Mouse (Mus musculus): ENCODE measurements at regions not wholly inside any gene's neighbourhood (a gene's known extent, or its start where the extent isn't known, plus 50 kb on each side); places are given as distances from the start of the nearest gene placed in this dataset.

DNA sequence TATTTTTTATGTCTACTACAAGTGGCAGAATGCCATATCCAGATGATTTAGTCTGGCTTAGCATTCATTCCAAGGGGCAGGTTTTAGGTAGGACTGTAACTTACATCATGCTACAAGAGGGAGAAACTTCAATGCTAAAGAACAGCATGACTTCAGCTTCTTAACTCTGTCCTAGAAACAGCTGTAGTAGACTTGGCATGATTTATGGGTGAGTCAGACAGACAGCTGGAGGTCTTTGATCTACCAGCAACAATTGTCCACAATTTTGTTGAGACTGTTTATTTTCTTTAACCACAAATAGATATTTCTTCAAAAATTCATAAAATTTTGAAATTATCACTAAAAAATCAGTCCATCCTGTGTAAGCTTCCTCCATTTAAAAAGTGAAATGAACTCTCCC, 781.7 kb upstream of the Man1a start:
- TF ChIP-seq CTCF (IDR thresholded peaks at IDR 0.05; ENCODE audit: borderline replicate concordance, insufficient read depth, low read depth, low read length) (no peak), POLR2A (IDR thresholded peaks at IDR 0.05; ENCODE audit: borderline replicate concordance, insufficient read depth, low read length) (no peak)

GRCm38 (mm10) chr10:54841591-54841990, 765.2 kb upstream of the Man1a start:
- no peak for TF ChIP-seq POLR2A (IDR thresholded peaks at IDR 0.05; ENCODE audit: borderline replicate concordance, insufficient read depth, low read length)
- TF ChIP-seq CTCF (IDR thresholded peaks at IDR 0.05; ENCODE audit: borderline replicate concordance, insufficient read depth, low read depth, low read length) = no peak
- H3K4me1 ChIP-seq (ENCODE audit: control insufficient read depth, insufficient read depth, low read length) = no peaks in the 10 kb centered on the region
- no peaks in the 10 kb centered on the region for H3K27me3 ChIP-seq (ENCODE audit: control insufficient read depth, insufficient read depth, low read length)
- no peak overlapping the region for H3K4me3 ChIP-seq (replicated peaks; ENCODE audit: insufficient read depth, low read depth, low read length)
- WGBS = 93% methylated on average over 2 of the region's 2 CpGs
- DNase-seq = no peak
- no peak overlapping the region for H3K27ac ChIP-seq (ENCODE audit: insufficient read depth, low read length)

More for the DNA sequence above, 781.7 kb upstream of the Man1a start:
- Histone ChIP-seq H3K27me3 (ENCODE audit: control insufficient read depth, insufficient read depth, low read length) (no peaks in the 10 kb centered on the region), H3K27ac (ENCODE audit: insufficient read depth, low read length) (no peak overlapping the region), H3K4me1 (ENCODE audit: control insufficient read depth, insufficient read depth, low read length) (no peaks in the 10 kb centered on the region), H3K4me3 (replicated peaks; ENCODE audit: insufficient read depth, low read depth, low read length) (no peak overlapping the region)
- DNase-seq = no peak

DNA sequence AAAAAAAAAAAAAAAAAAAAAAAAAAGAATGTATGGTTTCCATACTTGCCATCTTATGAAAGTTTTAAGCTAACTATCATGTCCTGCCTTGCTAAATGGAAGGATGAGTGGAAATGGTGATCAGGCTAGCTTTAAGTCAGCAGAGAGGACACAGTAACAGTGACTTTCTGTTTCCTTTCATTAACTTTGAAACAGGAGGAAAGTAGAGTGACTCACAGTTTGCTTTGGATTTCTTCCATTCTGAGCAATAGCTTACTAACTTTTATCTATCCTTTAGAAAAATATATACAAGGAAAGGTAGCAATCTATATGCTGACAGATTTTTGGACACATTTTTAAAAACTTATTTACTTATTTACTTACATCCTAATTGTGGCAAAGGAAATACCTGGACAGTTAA, 762.6 kb upstream of the Man1a start:
- Histone ChIP-seq H3K4me1 (ENCODE audit: control insufficient read depth, insufficient read depth, low read length) (no peaks in the 10 kb centered on the region), H3K4me3 (replicated peaks; ENCODE audit: insufficient read depth, low read depth, low read length) (no peak overlapping the region), H3K27me3 (ENCODE audit: control insufficient read depth, insufficient read depth, low read length) (no peaks in the 10 kb centered on the region), H3K27ac (ENCODE audit: insufficient read depth, low read length) (no peak overlapping the region)
- DNase-seq = no peak
- TF ChIP-seq POLR2A (IDR thresholded peaks at IDR 0.05; ENCODE audit: borderline replicate concordance, insufficient read depth, low read length) (no peak), CTCF (IDR thresholded peaks at IDR 0.05; ENCODE audit: borderline replicate concordance, insufficient read depth, low read depth, low read length) (no peak)

DNA sequence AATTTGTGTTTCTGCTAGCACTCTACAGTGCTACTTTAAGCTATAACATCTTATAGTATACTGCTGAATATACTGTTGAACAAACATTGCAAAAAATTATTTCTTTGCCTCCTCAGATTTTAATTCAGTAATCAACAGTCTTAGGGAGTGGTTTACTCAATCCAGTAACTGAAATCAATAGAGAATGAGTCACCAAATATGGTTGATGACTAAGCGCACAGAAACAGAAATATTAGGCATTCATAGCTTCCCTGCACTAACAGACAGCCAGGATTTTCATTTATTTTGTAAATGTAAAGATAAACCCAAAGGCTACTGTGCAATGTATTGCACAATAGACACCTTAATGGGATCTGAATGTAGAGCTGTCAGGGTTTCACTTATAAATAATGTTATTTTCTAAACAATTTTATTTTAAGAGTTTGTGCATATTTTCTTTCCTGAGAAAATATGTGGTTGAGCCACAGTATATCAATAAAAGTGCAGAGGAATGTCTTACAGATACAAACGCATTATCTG, 738.3 kb upstream of the Man1a start:
- TF ChIP-seq POLR2A (IDR thresholded peaks at IDR 0.05; ENCODE audit: borderline replicate concordance, insufficient read depth, low read length) = no peak
- no peak for TF ChIP-seq CTCF (IDR thresholded peaks at IDR 0.05; ENCODE audit: borderline replicate concordance, insufficient read depth, low read depth, low read length)
- Histone ChIP-seq H3K4me3 (replicated peaks; ENCODE audit: insufficient read depth, low read depth, low read length) (no peak overlapping the region), H3K27me3 (ENCODE audit: control insufficient read depth, insufficient read depth, low read length) (no peaks in the 10 kb centered on the region), H3K27ac (ENCODE audit: insufficient read depth, low read length) (no peak overlapping the region), H3K4me1 (ENCODE audit: control insufficient read depth, insufficient read depth, low read length) (no peaks in the 10 kb centered on the region)
- WGBS = 96% methylated on average over 2 of the region's 2 CpGs
- no peak for DNase-seq

DNA sequence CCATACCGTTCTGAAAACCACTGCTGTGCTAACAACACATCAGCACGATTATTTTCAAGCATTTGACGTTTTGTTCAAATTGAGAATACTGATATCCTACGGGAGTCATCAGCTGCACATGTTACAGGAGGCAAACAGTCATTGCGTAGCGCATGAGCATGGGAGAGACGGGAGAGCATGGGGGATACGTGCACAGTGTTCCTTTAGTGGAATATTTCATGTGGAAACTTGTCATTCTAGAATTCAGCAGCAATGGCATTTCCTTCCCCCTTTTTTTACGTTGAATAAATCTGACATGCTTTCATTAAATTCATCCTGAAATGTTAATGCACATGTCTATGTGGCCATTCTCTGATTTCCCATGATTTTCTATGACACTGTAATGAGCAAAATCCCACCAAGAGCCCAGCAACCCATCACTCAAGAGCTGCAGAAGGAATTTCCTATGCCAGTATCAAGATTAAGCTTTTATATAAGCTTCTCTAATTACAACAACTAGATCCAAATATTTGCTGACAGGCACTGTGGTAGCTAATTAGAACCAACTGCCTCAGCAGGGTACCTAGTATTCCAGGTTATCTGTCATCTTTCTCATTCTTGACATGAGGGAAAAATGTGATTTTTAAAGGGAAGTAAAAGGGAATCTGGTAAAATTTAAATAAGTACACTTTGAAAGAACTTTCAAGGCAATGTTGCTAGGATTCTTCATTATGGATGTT, 723.2 kb upstream of the Man1a start:
- 52% methylated on average over 9 of the region's 9 CpGs for WGBS
- TF ChIP-seq CTCF (IDR thresholded peaks at IDR 0.05; ENCODE audit: borderline replicate concordance, insufficient read depth, low read depth, low read length) (no peak), POLR2A (IDR thresholded peaks at IDR 0.05; ENCODE audit: borderline replicate concordance, insufficient read depth, low read length) (no peak)
- no peaks in the 10 kb centered on the region for H3K4me1 ChIP-seq (ENCODE audit: control insufficient read depth, insufficient read depth, low read length)
- no peak overlapping the region for H3K4me3 ChIP-seq (replicated peaks; ENCODE audit: insufficient read depth, low read depth, low read length)
- no peaks in the 10 kb centered on the region for H3K27me3 ChIP-seq (ENCODE audit: control insufficient read depth, insufficient read depth, low read length)
- DNase-seq = no peak
- no peak overlapping the region for H3K27ac ChIP-seq (ENCODE audit: insufficient read depth, low read length)

GRCm38 (mm10) chr10:54797306-54797705, 720.9 kb upstream of the Man1a start:
- no peaks in the 10 kb centered on the region for H3K27me3 ChIP-seq (ENCODE audit: control insufficient read depth, insufficient read depth, low read length)
- no peak for DNase-seq
- no peak overlapping the region for H3K4me3 ChIP-seq (replicated peaks; ENCODE audit: insufficient read depth, low read depth, low read length)
- H3K4me1 ChIP-seq (ENCODE audit: control insufficient read depth, insufficient read depth, low read length) = no peaks in the 10 kb centered on the region
- H3K27ac ChIP-seq (ENCODE audit: insufficient read depth, low read length) = no peak overlapping the region
- WGBS = 56% methylated on average over 2 of the region's 2 CpGs
- TF ChIP-seq POLR2A (IDR thresholded peaks at IDR 0.05; ENCODE audit: borderline replicate concordance, insufficient read depth, low read length) (no peak), CTCF (IDR thresholded peaks at IDR 0.05; ENCODE audit: borderline replicate concordance, insufficient read depth, low read depth, low read length) (no peak)

- Histone ChIP-seq H3K27me3 (ENCODE audit: control insufficient read depth, insufficient read depth, low read length) (no peaks in the 10 kb centered on the region), H3K4me3 (replicated peaks; ENCODE audit: insufficient read depth, low read depth, low read length) (no peak overlapping the region), H3K27ac (ENCODE audit: insufficient read depth, low read length) (no peak overlapping the region), H3K4me1 (ENCODE audit: control insufficient read depth, insufficient read depth, low read length) (no peaks in the 10 kb centered on the region)
- 94% methylated on average over 2 of the region's 2 CpGs for WGBS
- no peak for DNase-seq
- TF ChIP-seq CTCF (IDR thresholded peaks at IDR 0.05; ENCODE audit: borderline replicate concordance, insufficient read depth, low read depth, low read length) (no peak), POLR2A (IDR thresholded peaks at IDR 0.05; ENCODE audit: borderline replicate concordance, insufficient read depth, low read length) (no peak)
Observed at GRCm38 (mm10) chr10:54761084-54761483, 684.7 kb upstream of the Man1a start.

GRCm38 (mm10) chr10:54749239-54749638, 672.8 kb upstream of the Man1a start:
- 21% methylated on average over 2 of the region's 2 CpGs for WGBS
- Histone ChIP-seq H3K4me3 (replicated peaks; ENCODE audit: insufficient read depth, low read depth, low read length) (no peak overlapping the region), H3K27me3 (ENCODE audit: control insufficient read depth, insufficient read depth, low read length) (no peaks in the 10 kb centered on the region), H3K4me1 (ENCODE audit: control insufficient read depth, insufficient read depth, low read length) (no peaks in the 10 kb centered on the region), H3K27ac (ENCODE audit: insufficient read depth, low read length) (no peak overlapping the region)
- DNase-seq = peak in 1 of 2 experiments; percentile 20
- no peak for TF ChIP-seq CTCF (IDR thresholded peaks at IDR 0.05; ENCODE audit: borderline replicate concordance, insufficient read depth, low read depth, low read length)
- no peak for TF ChIP-seq POLR2A (IDR thresholded peaks at IDR 0.05; ENCODE audit: borderline replicate concordance, insufficient read depth, low read length)
